ENCODE assay signal across 9 mouse cellular contexts in genomic region chr14:55098067-55098466, GRCm38 (mm10). TPM values are rescaled to one million over a fixed set of nuclear protein-coding genes. Genes with fewer than 3 reads are reported as not detected.
DNase-seq lines count a peak whose midpoint lies in the region; ATAC-seq and TF ChIP-seq lines count a peak whose summit lies in the region.
"Had no signal": no experiment of that assay in that cellular context is flagged by ENCODE, and none has a peak within 500 bp of the region (broad histone marks: within the 10 kb centered on the region; RNA-seq: fewer than 3 reads in every experiment).

No protein-coding gene starts in this region.

- 0 out of 2 replicates have a peak, but pooled peaks have one; percentile 24 for ATAC-seq in G1E (ENCODE audit: extremely low read depth, insufficient number of reproducible peaks, low FRiP score, poor library complexity, severe bottlenecking)
- no peak; the same call in 1 of the 2 replicates for ATAC-seq in midbrain, embryonic 14.5 days (ENCODE audit: low FRiP score, low TSS enrichment)
- ATAC-seq in erythroid progenitor cell, adult 5-6 weeks (replicated peaks; ENCODE audit: low FRiP score, poor library complexity, severe bottlenecking) = no peak

- peak overlapping the region; percentile 62; the same call in 1 of the 2 replicates for H3K27ac ChIP-seq in layer of hippocampus, adult 2 months
- peak overlapping the region; percentile 32; the same call in 1 of the 2 replicates for H3K27ac ChIP-seq in midbrain, embryonic 14.5 days (replicated peaks; ENCODE audit: low read depth, low read length)
- H3K27ac ChIP-seq: embryonic facial prominence, embryonic 12.5 days had no signal

- H3K36me3 ChIP-seq in G1E (replicated peaks) = peaks cover 70% of the 10 kb centered on the region
- peaks cover 12% of the 10 kb centered on the region; the same call in 1 of the 2 replicates for H3K36me3 ChIP-seq in midbrain, embryonic 14.5 days (ENCODE audit: control insufficient read depth, insufficient read depth, low read length)

- H3K27me3 ChIP-seq in G1E (ENCODE audit: insufficient read depth, low read length) = no peaks in the 10 kb centered on the region
- H3K27me3 ChIP-seq in midbrain, embryonic 14.5 days (ENCODE audit: control insufficient read depth, insufficient read depth, low read length) = no peaks in the 10 kb centered on the region
- H3K27me3 ChIP-seq: embryonic facial prominence, embryonic 12.5 days had no signal

- peak; percentile 85 for TF ChIP-seq CTCF in layer of hippocampus, adult 2 months (conservative IDR thresholded peaks at IDR 0.05)
- peak; percentile 22; the same call in 1 of the 2 replicates for TF ChIP-seq CTCF in G1E (IDR thresholded peaks at IDR 0.05; ENCODE audit: low read depth, low read length)

- H3K4me1 ChIP-seq in G1E (ENCODE audit: insufficient read depth, low read depth, low read length) = peaks cover 54% of the 10 kb centered on the region
- peaks cover 25% of the 10 kb centered on the region for H3K4me1 ChIP-seq in midbrain, embryonic 14.5 days (ENCODE audit: control insufficient read depth, insufficient read depth, low read length)

- DNase-seq in layer of hippocampus, adult 2 months (ENCODE audit: low spot score in 2 of 2) = peak in 1 of 2 experiments; percentile 45
- no peak for DNase-seq in layer of hippocampus, adult 11-12 months (ENCODE audit: low spot score)
- peak; percentile 57 for DNase-seq in G1E (ENCODE audit: low spot score)
- peak; percentile 65 for DNase-seq in embryo, embryonic 11 days
- peak; percentile 69 for DNase-seq in kidney, adult 9 months
- peak; percentile 84 for DNase-seq in midbrain, embryonic 14.5 days
- DNase-seq in left cerebral cortex, postnatal 25 days (ENCODE audit: low spot score in 2 of 2) = no peak

- H3K9me3 ChIP-seq in G1E (replicated peaks) = no peaks in the 10 kb centered on the region
- no peaks in the 10 kb centered on the region for H3K9me3 ChIP-seq in midbrain, embryonic 14.5 days (ENCODE audit: control insufficient read depth, low read length)
- H3K9me3 ChIP-seq: embryonic facial prominence, embryonic 12.5 days had no signal

- no peak overlapping the region for H3K4me3 ChIP-seq in layer of hippocampus, adult 2 months
- no peak overlapping the region for H3K4me3 ChIP-seq in G1E (ENCODE audit: low read depth, low read length)
- no peak overlapping the region for H3K4me3 ChIP-seq in midbrain, embryonic 14.5 days (replicated peaks; ENCODE audit: low read depth, low read length)
- H3K4me3 ChIP-seq: embryonic facial prominence, embryonic 12.5 days had no signal

- 62% methylated on average over 4 of the region's 4 CpGs for WGBS in midbrain, embryonic 14.5 days

- no peak overlapping the region for H3K9ac ChIP-seq in midbrain, embryonic 14.5 days (replicated peaks; ENCODE audit: low read length)
- H3K9ac ChIP-seq: embryonic facial prominence, embryonic 12.5 days had no signal

- intact Hi-C loops in left cerebral cortex, postnatal 25 days (cut with DNase I) = loop anchor here (5.0 kb wide), 1 partner anchor 196 kb away; no protein-coding TSS in a partner anchor

- H3K4me2 ChIP-seq in midbrain, embryonic 14.5 days (ENCODE audit: low read length) = no peak overlapping the region
- H3K4me2 ChIP-seq: embryonic facial prominence, embryonic 12.5 days had no signal

RNA-seq across cellular contexts. Expression of gene Thtpa, which starts 3.5 kb away (rescaled TPM):
- 10 to 100 TPM; 19.3 to 23.7 TPM for total RNA-seq in layer of hippocampus, adult 2 months (2021)
- total RNA-seq in G1E (2014; fragmentation: Nextera tagmentation) (15.2 and 17.1 TPM in 2 replicates), G1E (2017) (16.3 and 17.2 TPM in 2 replicates)
- polyA plus RNA-seq in G1E (2012) = 2.6 and 3.7 TPM in 2 replicates
- polyA plus RNA-seq in midbrain, embryonic 14.5 days (2014; fragmentation: Nextera tagmentation; extraction: Ambion mirVana) = 27.9 and 33.7 TPM in 2 replicates
- 10 to 100 TPM; 23.8 to 25.0 TPM for total RNA-seq in left cerebral cortex, postnatal 25 days (2021)
- total RNA-seq in erythroid progenitor cell, adult 5-6 weeks (2015; ENCODE audit: low replicate concordance) = 1.1 TPM in 1 of 2 replicates, not detected in the other
- 0.68 TPM in 1 of 2 replicates, not detected in the other for total RNA-seq in erythroid progenitor cell, adult 5-6 weeks (2017; ENCODE audit: low replicate concordance)

RNA-seq across cellular contexts. Expression of gene Zfhx2, which starts 5.9 kb away (rescaled TPM):
- total RNA-seq in layer of hippocampus, adult 2 months (2021) = 10 to 100 TPM; 55.5 to 67.3 TPM
- total RNA-seq in G1E (2014; fragmentation: Nextera tagmentation) (7.9 and 8.6 TPM in 2 replicates), G1E (2017) (1.5 and 1.9 TPM in 2 replicates)
- polyA plus RNA-seq in G1E (2012) = 2.8 and 2.9 TPM in 2 replicates
- polyA plus RNA-seq in midbrain, embryonic 14.5 days (2014; fragmentation: Nextera tagmentation; extraction: Ambion mirVana) = 24.9 and 28.4 TPM in 2 replicates
- total RNA-seq in left cerebral cortex, postnatal 25 days (2021) = 10 to 100 TPM; 37.5 to 47.1 TPM
- total RNA-seq in erythroid progenitor cell, adult 5-6 weeks (2015; ENCODE audit: low replicate concordance) = 1.4 and 3.8 TPM in 2 replicates
- total RNA-seq in erythroid progenitor cell, adult 5-6 weeks (2017; ENCODE audit: low replicate concordance) = 0.64 and 5.4 TPM in 2 replicates

RNA-seq across cellular contexts. Expression of gene Ap1g2, which starts 8.3 kb away (rescaled TPM):
- 10 to 100 TPM; 15.4 to 19.3 TPM for total RNA-seq in layer of hippocampus, adult 2 months (2021)
- total RNA-seq in G1E (2014; fragmentation: Nextera tagmentation) (45.8 and 47.8 TPM in 2 replicates), G1E (2017) (17.1 and 31.8 TPM in 2 replicates)
- 16.0 and 21.8 TPM in 2 replicates for polyA plus RNA-seq in G1E (2012)
- 6.8 and 7.6 TPM in 2 replicates for polyA plus RNA-seq in midbrain, embryonic 14.5 days (2014; fragmentation: Nextera tagmentation; extraction: Ambion mirVana)
- 10 to 100 TPM; 10.3 to 11.3 TPM for total RNA-seq in left cerebral cortex, postnatal 25 days (2021)
- total RNA-seq in erythroid progenitor cell, adult 5-6 weeks (2015; ENCODE audit: low replicate concordance) = 2.5 and 23.5 TPM in 2 replicates
- total RNA-seq in erythroid progenitor cell, adult 5-6 weeks (2017; ENCODE audit: low replicate concordance) = 0.68 and 1.8 TPM in 2 replicates

RNA-seq across cellular contexts. Expression of gene Jph4, which starts 18.7 kb away (rescaled TPM):
- 100 to 1,000 TPM; 453 to 476 TPM for total RNA-seq in layer of hippocampus, adult 2 months (2021)
- total RNA-seq in G1E (2014; fragmentation: Nextera tagmentation) (not detected in 2 replicates), G1E (2017) (0.06 and 0.11 TPM in 2 replicates)
- polyA plus RNA-seq in G1E (2012) = not detected in 2 replicates
- 31.1 and 38.9 TPM in 2 replicates for polyA plus RNA-seq in midbrain, embryonic 14.5 days (2014; fragmentation: Nextera tagmentation; extraction: Ambion mirVana)
- total RNA-seq in left cerebral cortex, postnatal 25 days (2021) = 100 to 1,000 TPM; 317 to 338 TPM
- not detected in 2 replicates for total RNA-seq in erythroid progenitor cell, adult 5-6 weeks (2015; ENCODE audit: low replicate concordance)
- total RNA-seq in erythroid progenitor cell, adult 5-6 weeks (2017; ENCODE audit: low replicate concordance) = not detected in 2 replicates

Comparison
In these comparisons a context has a peak if more than half of its experiments do, and no peak if none do; other contexts are left out.
1. DNase-seq: peak in G1E (single experiment), embryo, embryonic 11 days (single experiment), kidney, adult 9 months (single experiment) and midbrain, embryonic 14.5 days (single experiment); none in layer of hippocampus, adult 11-12 months (single experiment) and left cerebral cortex, postnatal 25 days (0 of 2).
2. RNA of gene Thtpa, which starts 3.5 kb away (total RNA-seq): 23.8 to 25.0 TPM in left cerebral cortex, postnatal 25 days, 19.3 to 23.7 TPM in layer of hippocampus, adult 2 months and 15.2 to 17.2 TPM in G1E; 0.68 to 1.1 TPM in erythroid progenitor cell, adult 5-6 weeks; every median in the first group is over 4 times any median in the second.
3. RNA of gene Zfhx2, which starts 5.9 kb away (total RNA-seq): 55.5 to 67.3 TPM in layer of hippocampus, adult 2 months and 37.5 to 47.1 TPM in left cerebral cortex, postnatal 25 days; 1.5 to 8.6 TPM in G1E and 0.64 to 5.4 TPM in erythroid progenitor cell, adult 5-6 weeks; every median in the first group is over 4 times any median in the second.